Mouse (Mus musculus): ENCODE data around the gene Zic4.

The Zic4 gene

DNA sequence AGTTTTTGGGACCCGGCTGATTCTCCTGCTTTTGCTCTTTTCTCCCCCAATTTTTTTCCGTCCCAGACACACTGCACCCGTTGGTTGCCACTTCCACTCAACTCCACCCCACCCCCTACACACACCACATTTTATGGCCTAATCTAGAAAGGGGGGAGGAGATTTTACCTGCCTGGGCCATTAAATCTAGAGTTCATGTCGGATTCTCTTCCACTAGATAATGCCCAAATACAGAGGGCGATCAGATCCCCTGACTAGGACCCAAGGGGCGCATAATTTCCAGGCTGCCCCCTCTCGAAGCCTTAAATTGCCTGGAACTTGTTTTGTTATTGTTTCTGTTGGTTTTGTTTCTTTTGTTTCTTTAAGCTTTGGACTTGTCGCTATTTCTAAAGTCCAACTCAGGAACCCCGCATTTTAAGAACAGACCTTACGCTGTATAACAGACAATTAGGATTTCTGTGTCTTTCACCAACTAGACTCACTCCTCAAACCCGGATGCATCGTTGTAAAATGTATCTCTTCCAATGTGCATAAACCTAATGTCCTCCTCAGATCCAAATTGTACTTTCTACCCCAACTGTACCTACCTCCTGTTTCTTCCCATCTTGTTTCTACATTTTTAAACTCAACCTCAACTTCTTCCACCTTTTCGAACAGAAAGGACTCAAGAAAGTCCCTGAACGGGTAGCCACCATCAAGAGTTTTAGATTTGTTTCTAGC lies 958 bp downstream of the Zic4 start:
- no peak for DNase-seq (ENCODE audit: low spot score in 2 of 2)

DNA sequence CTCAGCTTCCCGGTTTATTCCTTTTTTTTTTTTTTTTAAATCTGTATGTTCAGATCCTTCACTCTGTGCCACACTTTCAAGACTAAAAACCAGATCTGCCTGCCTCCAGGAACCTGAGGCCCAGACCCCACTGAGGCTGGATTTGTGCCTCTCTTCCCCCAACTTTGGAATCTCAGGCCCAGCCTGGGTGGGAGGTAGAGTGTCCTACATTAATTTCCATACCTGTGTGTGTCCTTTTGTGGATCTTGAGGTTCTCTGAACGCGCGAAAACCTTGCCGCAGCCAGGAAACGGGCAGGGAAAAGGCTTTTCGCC lies 1.6 kb downstream of the Zic4 start:
- no peak for DNase-seq (ENCODE audit: low spot score in 2 of 2)

DNA sequence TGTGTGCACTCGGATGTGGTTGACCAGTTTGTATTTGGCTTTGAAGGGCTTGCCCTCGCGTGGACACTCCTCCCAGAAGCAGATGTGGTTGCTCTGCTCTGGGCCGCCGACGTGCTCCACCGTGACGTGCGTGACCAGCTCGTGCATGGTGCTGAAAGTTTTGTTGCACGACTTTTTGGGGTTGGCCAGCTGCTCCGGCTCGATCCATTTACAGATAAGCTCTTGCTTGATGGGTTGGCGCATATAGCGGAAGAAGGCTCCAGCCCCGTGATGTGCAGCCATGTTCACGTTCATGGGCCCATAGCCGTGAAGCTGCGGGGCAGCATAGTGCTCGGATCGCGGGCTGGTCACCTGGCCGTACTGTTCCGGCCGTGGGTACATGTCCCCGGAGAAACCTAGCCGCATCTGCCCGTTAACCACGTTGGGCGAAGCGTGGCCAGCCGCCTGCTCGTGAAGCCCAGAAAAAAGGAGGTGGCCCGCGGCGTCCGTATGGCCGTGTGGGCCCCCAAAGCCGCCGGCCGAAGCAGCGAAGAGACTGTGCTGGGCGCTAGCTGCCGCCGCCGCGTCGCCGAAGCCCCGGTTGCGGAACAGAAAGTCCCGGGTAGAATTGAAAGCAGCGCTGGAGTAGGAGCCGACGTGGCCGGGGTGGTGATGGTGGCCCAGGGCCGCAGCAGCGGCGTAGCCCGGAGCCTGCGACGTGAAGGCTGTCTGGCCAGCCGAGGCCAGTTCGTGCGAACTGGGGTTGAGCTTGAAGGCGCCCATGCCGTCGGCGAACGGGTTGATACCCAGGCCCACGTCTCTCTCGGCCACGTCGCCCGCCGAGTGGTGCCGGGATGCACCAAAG lies 2.1 kb downstream of the Zic4 start:
- DNase-seq (ENCODE audit: low spot score in 2 of 2), result no peak

DNA sequence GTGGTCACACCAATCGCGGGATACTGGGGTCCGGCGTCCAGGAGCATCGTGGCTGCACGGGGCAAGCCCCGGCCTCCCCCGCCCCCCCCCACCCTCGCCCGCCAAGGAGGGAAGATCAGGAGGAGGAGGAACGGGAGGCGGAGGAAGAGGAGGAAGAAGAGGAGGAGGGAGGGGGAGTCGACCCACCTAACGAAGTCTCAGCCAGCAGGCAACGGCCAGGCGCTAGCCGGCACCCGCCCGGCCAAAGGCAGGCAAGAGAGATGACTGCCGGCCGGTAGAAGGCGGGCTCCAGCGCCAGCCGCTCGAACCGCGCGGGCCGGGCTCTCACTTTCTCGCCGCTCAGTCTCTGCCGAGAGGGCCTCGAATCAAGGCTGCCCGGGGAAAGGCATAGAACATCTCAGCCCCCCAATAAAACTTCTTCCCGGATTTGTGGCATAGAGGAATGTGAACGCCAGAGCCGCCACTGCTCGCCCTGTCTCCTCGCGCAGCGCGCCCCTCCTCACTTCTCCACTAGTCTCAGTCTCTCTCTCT lies 2.8 kb downstream of the Zic4 start:
- no peak for DNase-seq (ENCODE audit: low spot score in 2 of 2)

DNA sequence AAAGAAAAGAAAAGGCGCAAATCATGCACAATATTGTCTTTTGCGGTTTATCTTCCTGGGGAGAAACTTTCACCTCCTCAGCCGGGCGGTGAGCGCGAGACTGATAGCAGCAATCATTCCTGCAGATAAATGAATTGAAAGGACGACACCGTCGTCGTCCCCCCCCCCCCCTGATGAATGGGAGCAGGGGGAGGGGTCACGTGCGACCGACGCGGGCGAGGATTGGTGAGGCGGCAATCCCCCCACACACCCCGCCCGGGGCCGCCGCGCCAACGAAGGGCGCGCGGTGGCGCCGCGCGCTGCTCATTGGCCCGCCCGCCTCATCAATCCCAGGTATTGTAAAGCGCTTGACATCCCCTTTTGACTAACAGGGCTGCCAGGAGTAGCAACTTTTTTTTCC lies 3.5 kb downstream of the Zic4 start, which contains the start of gene Zic1:
Zic1 (minus strand) TSS at position 147 of the 400 bp plus-strand sequence.
- peak; percentile 54 to 62 for DNase-seq (ENCODE audit: low spot score in 2 of 2)

DNA sequence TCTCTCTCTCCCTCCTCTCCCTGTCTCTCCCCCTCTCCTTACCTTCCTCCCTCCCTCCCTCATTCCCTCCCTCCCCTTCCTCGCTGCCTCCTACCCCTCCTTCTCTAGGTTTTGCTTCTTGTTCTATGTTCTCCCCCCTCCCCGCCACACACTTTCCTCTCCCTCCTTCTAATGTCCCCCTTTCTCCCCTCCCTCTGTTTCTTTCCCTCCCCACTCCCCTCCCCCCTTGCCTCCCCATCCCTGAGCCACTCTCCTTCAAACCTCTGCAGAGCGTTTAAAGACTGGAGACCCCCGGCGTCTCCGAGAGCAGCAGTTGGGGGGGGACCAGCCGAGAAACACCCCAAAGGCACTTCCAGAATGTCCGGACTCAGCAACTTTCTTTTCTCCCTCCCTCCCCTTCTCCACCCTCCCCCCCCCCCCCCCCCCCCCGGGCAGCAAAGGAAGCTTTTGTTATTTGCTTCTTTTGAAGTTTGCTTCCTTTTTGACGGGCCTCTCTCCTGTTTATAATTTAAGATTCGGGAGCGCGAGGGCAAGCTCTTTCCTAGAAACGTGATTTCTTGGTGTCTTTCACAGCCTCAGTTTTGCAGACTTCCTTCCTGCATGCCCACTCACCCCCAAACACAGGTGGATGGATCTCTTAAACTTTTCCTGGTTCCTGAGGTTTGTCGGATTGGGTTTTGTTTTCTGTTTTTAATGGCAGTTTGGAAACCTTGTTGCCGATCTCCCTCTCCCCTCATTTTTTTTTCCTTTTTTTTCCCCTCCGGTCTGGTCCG lies 4.2 kb downstream of the Zic4 start:
- no peak for DNase-seq (ENCODE audit: low spot score in 2 of 2)

DNA sequence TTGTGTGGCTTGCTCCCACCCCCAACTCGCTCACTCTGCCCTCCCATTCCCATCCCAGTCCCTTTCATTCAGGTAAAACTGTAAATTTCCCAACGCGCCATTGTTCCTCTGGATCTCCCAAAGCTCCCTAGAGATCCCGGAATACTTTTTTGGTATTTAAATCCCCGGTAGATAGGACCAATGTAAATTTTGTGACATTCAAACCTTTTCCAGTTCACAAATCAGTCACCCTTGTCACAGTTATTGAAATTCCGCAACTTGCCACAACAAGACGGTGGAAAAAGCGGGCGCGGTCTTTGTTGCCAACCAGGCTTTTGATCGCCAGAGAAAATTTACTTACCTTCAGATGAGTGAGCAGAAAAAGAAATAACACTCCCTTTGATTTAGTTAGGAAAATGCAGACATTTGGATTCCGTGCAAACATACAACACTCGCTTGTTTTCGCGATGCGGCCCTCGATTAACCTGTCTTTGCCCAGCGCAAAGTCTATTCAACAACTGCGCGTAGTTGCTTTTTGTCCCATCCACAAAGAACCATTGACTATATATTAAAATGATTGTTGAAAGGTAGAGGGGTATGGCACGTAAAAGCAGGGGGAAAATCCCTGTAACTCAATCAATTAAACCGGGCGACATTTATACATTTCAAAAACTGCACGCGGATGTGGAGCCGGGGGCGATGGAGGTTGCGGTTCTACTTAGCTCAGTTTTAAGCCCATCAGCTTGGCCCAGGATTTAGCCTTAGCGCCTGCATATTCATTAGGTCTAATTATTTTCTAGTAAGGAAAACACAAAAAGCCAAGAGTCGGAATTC lies 5.0 kb downstream of the Zic4 start:
- no peak for DNase-seq (ENCODE audit: low spot score in 2 of 2)

DNA sequence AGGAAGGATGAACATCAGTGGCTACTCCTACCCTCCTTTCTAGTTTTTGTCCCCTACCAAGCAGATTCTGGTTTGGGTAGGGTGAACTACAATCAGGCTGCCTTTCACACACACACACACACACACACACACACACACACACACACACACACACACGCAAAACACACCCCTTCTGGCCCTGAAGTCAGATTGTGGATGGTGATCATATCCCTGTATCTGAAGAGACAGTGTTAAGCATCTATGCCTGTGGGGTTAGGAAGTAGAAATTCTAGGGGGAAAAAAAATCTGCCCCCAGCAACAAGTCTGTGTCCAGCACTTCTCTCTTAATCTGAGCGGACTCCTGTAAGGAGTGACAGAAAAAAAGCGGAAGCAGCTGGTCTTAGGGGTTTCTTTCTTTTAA lies 5.9 kb downstream of the Zic4 start:
- DNase-seq (ENCODE audit: low spot score in 2 of 2), result no peak

DNA sequence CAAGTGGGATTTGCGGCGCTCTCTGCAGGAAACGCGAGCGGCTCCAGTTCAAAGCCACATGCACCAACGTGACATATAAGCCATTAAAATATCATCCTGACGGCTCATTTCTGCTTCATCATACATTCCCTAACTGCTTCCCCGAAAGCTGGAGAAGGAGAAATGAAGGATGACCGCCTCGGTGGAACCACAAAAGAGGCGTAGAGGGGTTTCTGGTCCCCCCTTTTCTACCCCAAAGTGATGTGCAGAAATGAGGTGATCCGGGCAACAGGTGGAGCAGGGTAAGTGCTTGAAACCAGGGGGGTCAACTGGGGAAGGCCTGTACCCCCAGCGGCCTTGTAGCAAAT lies 6.7 kb downstream of the Zic4 start:
- no peak for DNase-seq (ENCODE audit: low spot score in 2 of 2)

DNA sequence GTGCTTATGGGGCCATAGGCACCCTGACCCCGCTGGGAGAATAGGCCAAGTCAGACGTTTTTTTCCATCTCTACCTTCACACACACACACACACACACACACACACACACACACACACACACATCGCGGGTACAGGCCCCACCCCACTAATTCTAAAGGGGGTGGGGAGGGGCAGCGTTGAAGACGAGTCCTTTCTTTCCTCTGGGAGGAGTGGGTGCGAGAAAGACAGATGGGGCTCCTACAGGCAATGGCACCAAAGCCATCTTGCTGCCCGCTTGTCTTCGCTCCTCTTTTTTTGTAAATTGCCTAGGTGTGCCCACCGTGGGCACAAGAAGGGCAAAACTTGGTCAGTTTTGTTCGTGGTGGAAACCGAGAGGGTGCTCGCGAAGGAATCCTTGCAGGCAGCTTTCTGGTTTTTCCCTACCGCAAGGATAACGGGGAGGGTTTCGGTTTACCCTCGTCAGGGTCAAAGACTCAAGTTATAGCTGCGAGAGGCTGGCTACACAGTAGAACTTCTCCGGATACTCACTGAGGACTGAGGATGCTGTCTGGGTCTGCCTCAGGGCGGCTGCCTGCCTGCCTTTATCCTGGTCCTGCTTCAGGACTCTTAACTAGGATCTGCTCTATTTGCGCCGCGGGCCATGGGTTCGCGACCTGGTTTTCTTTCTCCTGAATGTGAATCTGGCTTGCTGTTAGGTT lies 7.2 kb downstream of the Zic4 start:
- DNase-seq (ENCODE audit: low spot score in 2 of 2), result no peak

DNA sequence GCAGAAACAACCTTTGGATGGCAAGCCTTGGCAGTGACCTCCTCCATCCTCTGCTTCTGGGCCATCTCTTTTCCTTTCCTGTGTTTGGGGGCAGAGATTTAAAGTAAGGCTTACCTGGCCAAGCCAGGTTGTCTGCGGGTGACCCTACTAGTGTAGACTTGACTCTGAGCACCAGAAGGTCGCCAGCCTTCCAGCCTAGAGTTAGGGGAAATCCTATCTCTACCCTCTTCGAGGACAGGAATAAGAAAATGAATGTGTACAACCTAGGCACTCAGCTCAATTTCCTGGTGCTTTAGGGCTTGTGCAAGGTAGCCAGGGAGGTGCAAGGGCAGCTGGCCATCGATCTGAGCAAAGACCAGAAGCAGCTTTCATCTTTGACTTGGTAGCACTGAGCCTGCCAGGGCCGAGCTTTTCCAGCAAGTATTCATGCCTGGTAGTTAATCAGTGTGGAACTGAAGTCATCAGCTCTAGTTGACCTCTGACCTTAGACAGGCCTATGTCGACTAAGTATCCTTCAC lies 8.0 kb downstream of the Zic4 start:
- DNase-seq (ENCODE audit: low spot score in 2 of 2), result no peak

DNA sequence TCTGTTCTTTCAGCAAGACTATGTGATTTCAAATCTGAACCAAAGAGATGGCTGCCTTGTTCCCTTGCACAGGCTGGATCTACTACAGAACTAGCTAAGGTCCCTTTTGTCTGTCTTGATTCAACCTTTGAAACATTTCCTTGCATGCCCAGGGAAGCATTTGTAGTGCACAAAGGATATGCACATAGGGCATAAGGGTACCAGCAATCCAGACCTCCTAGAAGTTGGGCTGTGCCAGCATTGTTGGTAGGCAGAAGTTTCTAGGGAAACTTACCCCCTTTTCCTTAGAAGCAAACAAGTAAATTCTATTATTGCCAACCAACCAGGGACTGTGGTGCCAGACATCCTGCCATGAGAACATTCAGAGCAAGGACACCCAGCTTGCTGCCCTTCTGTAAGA lies 8.8 kb downstream of the Zic4 start:
- no peak for DNase-seq (ENCODE audit: low spot score in 2 of 2)

DNA sequence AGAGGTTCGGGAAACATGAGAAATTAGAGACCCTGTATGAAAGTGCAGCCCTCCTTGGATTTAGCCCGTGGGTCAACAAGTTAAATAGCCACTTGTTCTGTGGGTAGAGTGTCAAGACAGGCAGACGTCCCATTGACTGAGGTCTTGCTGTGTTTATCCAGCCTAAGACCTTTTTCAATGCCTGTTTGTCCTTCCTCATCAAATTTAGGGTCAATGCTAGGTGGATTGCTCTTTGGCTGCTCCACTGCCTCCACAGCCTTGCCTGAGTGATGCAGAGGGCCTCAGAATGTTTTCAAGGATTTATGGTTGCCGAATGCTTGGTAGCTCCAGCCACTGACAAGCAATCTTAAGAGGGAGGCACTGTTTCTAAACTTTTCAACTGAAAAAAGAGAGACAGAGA lies 9.4 kb downstream of the Zic4 start:
- DNase-seq (ENCODE audit: low spot score in 2 of 2), result no peak

DNA sequence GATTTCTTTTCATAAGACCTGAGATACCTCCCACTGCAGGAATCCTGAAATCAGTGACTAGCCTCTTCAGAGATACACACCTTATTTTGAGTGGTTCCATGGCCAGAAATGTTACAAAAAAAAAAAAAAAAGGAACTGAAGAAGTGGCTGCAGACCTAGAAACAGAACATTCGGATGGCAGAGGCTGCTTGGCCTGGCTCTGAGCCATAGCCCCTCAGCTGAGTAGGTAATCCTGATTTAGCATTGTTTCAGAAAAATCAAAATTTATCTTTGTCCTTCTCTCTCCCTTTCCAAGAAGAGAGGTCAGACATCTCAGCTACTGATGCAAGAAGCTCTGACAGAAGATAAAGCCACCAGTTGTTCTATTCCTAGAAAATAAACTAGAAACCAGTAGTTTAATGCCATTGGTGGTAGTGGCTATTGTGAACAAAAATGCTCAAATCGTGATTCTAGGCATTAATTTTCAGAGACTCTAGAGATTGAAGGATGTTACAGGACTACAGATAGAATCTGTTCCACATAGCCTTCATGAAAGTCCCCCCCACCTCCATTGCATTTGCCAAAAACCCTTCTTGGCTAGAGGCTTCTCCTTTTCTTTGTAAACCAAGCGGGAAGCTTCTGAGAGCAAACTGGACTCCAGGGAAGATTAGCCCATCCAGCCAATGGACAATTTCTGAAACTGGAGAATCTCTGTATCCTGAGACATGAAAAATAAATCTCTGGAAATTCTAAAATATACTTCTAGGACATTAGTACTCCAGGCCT lies 11.8 kb downstream of the Zic4 start:
- no peak for DNase-seq (ENCODE audit: low spot score in 2 of 2)

DNA sequence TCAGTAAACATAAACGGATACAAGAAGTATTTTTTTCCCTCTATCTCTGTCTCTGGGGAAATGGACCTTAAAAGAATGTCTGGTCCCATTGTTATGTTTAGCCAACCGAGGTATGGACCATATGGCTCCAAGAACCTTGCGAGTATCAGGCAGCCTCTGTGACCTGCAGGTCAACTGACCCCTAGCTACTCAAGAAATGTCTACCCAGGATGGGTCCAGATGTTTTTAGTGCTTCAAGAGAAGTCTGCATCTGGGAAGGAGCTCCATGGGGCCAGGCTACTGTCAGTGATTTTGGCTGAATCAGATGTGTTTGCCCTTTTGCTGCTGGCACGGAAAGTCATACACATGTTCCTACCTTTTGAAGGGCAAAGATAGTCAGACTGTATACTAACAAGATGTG lies 12.5 kb downstream of the Zic4 start:
- no peak for DNase-seq (ENCODE audit: low spot score in 2 of 2)

DNA sequence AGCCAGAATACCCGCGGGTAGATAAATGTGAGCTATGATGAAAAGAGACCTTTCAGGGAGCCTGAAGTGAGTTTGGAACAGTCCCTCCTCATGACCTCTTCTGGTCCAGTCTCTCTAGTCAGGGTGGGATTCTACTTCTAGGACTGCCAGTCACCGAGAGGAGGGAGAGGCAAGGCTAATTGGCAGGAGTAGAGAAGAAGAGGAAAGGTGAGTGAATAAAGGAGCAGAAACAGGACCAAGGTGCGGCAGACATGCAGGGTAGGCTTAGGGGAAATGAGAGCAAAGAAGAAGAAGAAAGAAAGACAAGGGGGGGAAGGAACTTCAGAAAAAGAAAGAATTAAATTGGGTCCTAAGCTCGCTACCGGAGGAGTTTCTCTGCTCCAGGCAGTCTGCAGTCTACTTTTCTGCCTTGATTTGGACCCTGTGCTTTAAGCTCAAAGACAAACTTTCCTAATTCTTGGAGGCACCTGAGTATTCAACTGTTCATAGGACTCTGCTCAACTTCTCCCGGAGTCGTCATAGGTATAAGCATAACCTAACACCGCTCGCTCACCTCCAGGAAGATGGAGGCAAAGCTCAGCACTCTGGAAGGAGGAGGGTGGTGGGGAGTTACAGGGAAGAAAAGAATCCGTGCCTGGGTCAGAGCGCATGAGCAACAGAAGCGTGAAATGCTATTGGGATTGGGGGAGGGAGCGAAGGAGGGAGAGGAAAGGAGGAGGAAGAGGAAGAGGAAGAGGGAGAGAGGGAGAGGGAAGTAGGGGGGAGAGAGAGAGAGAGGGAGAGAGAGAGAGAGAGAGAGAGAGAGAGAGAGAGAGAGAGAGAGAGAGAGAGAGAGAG lies 15.0 kb downstream of the Zic4 start:
- no peak for DNase-seq (ENCODE audit: low spot score in 2 of 2)

DNA sequence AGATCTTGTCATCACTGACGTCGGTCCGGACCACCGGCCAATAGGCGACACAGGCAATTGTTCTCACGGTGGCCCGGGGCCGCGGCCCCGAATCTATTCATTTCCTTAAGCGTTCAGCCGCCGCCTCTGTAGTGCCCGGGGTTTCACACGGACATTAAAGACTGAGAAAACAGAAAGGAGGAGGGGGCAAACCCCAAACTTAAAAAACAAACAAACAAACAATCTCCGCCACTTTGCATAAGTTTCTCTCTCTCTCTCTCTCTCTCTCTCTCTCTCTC lies 15.6 kb downstream of the Zic4 start:
- no peak for DNase-seq (ENCODE audit: low spot score in 2 of 2)

DNA sequence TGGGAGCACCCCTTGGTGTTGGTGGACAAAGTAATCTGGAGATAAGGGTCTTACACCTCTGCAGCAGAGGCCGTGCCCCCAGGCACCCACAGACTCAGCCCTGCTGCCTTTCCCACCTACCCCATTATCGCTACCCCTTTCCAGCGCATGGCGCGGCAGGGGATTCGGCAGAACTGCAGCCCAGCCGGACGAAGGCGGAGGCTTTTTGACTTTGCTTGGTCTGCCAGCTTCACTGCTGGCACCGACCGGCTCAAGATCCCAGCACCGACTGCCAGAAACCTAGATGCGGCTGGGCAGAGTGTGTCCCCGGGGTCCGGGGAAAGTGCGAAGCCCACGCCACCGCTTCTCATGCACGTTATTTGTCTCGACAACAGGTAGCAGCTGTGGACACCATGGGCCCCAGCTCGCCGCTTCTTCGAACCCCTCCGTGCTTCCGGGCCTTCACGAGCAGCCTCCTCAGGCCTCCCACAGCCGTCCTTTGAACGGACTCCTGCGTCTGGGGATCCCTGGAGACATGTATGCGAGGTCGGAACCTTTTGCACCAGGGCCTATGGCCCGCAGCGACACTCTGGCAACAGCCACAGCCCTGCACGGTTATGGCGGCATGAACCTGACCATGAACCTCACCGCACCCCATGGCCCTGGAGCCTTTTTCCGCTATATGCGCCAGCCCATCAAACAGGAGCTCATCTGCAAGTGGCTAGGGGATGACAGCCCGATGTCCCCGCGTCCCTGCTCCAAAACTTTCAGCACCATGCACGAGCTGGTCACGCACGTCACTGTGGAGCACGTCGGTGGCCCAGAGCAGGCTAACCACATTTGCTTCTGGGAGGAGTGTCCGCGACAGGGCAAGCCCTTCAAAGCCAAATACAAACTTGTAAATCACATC lies 16.4 kb downstream of the Zic4 start:
- no peak for DNase-seq (ENCODE audit: low spot score in 2 of 2)

DNA sequence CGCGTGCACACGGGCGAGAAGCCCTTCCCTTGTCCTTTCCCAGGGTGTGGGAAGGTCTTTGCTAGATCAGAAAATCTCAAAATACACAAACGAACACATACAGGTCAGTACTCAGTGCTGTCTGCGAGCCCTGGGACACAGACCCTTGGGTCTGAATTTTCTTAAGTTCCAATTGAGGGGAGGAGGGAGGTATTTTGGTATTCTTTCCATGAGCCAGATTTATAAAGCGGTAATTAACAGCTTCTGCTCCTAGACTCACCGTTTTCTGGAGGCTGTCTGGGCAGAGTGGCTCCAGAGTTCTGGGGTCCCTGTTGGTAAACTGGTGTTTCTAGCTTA lies 17.1 kb downstream of the Zic4 start:
- no peak for DNase-seq (ENCODE audit: low spot score in 2 of 2)

All from frontal cortex, postnatal 10 days (tissue).